Mouse (Mus musculus) CD4-positive naive resting alpha-beta T cell, adult 57 days (primary cell): ENCODE measurements around the gene Ifi209. TPM values are rescaled to one million over a fixed set of nuclear protein-coding genes. Genes with fewer than 3 reads are reported as not detected.

Experiments
- total RNA-seq: library from RNA; stranded (reverse); gene quantifications from one replicate; pipeline ENCODE4 v1.2.4, GENCODE M21; 2023

The Ifi209 gene
- 125 TPM for total RNA-seq

DNA sequence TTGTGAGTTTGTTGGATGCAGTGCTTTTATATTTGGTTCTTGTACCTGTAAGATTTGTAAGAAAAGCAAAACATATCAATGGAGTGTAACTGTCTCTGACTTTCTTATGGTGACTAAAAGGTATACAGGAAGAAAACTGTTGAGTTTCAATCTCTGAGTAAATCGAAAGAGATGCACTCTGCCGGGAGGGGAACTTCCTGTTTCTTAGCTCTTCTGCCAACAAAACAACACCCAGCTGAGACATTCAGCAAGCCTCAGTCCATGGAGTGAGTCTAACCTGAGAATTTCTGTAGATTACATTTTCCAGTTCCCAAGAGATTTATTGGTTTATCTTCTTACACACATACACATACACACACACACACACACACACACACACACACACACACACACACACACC lies at the start of gene Ifi209:
Ifi209 (plus strand) TSS at position 296 of the 400 bp plus-strand sequence.

DNA sequence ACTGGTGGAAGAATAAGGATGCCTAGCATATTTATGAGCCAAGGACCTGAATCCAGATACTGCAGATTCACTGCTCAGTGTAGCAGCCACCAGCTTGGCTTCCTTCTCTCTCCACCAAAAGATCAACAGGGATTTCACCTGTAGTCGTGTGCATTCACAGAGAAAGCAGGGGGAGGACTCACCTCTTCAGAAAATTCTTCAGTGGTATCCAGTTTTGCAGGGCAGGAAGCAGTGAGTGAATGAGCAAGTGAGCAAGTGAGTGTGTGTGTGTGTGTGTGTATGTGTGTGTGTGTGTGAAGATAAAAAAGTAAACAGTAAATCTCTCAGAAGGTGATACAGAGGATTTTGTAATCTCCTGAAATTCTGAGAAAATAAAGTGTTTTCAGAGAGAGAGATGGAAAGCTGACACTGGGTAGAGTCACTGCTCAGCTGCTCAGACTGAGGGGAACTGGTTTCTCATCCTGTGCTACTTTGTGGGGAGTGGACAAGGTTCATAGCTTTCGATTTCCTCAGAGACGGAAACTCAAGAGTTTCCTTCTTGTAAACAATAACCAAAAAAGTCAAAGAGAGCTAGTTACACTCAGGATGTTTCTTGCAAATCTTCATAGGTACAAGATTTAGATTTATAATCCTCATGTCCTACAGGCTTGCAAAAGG lies 31.8 kb upstream of the Ifi209 start, which contains the start of gene Ifi213:
Ifi213 (minus strand) TSS at position 437 of the 657 bp plus-strand sequence.

GRCm38 (mm10) chr1:173673458-173674097 lies 42.9 kb downstream of the Ifi209 start, which contains the start of gene Ifi208:
TSS of gene Ifi208 (plus strand) at chr1:173673675.

Other genes with a start within 250 kb of the Ifi209 start
- 108 TPM for gene Ifi206, start 139.9 kb upstream of the Ifi209 start, total RNA-seq
- gene Ifi214, start 95.0 kb upstream of the Ifi209 start, total RNA-seq, result 28.9 TPM
- 138 TPM for gene Ifi213, start 31.6 kb upstream of the Ifi209 start, total RNA-seq
- 111 TPM for gene Ifi208, start 42.8 kb downstream of the Ifi209 start, total RNA-seq
- gene Ifi207, start 110.8 kb downstream of the Ifi209 start, total RNA-seq, result 2.2 TPM
- gene Ifi204, start 136.0 kb downstream of the Ifi209 start, total RNA-seq, result 6.3 TPM